Mouse (Mus musculus) olfactory bulb, adult 2 months (tissue): ENCODE data around the gene Map4k3.

Experiments used
- CTCF ChIP-seq: fragments of 200-500 bp; IDR thresholded peaks from 2 replicates; pipeline ENCODE4 v1.5.1; 2012; ENCODE audit warnings: low read depth, mild to moderate bottlenecking, low read length, moderate library complexity; ENCODE audit not compliant: insufficient read depth
- POLR2A ChIP-seq: fragments of 200-500 bp; IDR thresholded peaks from 2 replicates; pipeline ENCODE4 v1.6.1; 2012; ENCODE audit warnings: mild to moderate bottlenecking, low read depth, low read length, moderate library complexity; ENCODE audit not compliant: insufficient read depth

GRCm38 (mm10) chr17:80560669-80561401, 167.4 kb downstream of the Map4k3 start:
- TF ChIP-seq CTCF (peak; percentile 85), POLR2A (no peak)
